Mouse (Mus musculus) lung, embryonic 15.5 days (tissue): ENCODE measurements around the gene Ralgps1. TPM values are rescaled to one million over a fixed set of nuclear protein-coding genes. Genes with fewer than 3 reads are reported as not detected.
A peak's percentile ranks its signal among the peaks of the same experiment; 100 is the strongest.

Experiments
- ATAC-seq: fragments of 200-750 bp; cut with Nextera tagmentation; 2 replicates; pipeline ENCODE4 v1.8.0; 2017; ENCODE audit warnings: moderate number of reproducible peaks, borderline replicate concordance; ENCODE audit not compliant: low FRiP score, low TSS enrichment; ENCODE audit errors: extremely low read depth
- H3K27ac ChIP-seq: fragments of 300-500 bp; sonication (generic); 2 replicates; pipeline ENCODE4 v1.5.1; 2015; ENCODE audit warnings: moderate library complexity, mild to moderate bottlenecking, inconsistent platforms
- H3K27me3 ChIP-seq: fragments of 300-500 bp; sonication (generic); 2 replicates; pipeline ENCODE4 v1.6.1; 2015; ENCODE audit warnings: inconsistent platforms
- H3K36me3 ChIP-seq: fragments of 300-500 bp; sonication (generic); 2 replicates; pipeline ENCODE4 v1.6.1; 2015; ENCODE audit warnings: inconsistent platforms
- H3K4me1 ChIP-seq: fragments of 300-500 bp; sonication (generic); 2 replicates; pipeline ENCODE4 v1.6.1; 2015; ENCODE audit warnings: inconsistent platforms
- H3K4me2 ChIP-seq: fragments of 300-500 bp; sonication (generic); 2 replicates; pipeline ENCODE4 v1.6.1; 2015; ENCODE audit warnings: inconsistent platforms, mild to moderate bottlenecking, moderate library complexity
- H3K4me3 ChIP-seq: fragments of 300-500 bp; sonication (generic); 2 replicates; pipeline ENCODE4 v1.5.1; 2015; ENCODE audit warnings: mild to moderate bottlenecking, inconsistent platforms
- H3K9ac ChIP-seq: fragments of 300-500 bp; sonication (generic); 2 replicates; pipeline ENCODE4 v1.6.1; 2015; ENCODE audit warnings: inconsistent platforms
- H3K9me3 ChIP-seq: fragments of 300-500 bp; sonication (generic); 2 replicates; pipeline ENCODE4 v1.6.1; 2016; ENCODE audit warnings: inconsistent platforms
- WGBS: fragments of 180-500 bp; shearing (Covaris S2); methylation state at CpG from one replicate; pipeline ENCODE4 v1.1.7; 2015; 5-methylcytosine and 5-hydroxymethylcytosine counted together
- polyA plus RNA-seq: library from polyadenylated mRNA; unstranded; fragments of >200 nt; fragmentation: Nextera tagmentation; extraction: Ambion mirVana; gene quantifications from 2 replicates; pipeline ENCODE4 v1.2.1, GENCODE M21; 2015

Gene Ralgps1
- polyA plus RNA-seq, 1 experiment from 2014 or later = 4.5 TPM

- no peak for ATAC-seq
- Histone ChIP-seq H3K9ac (no peak overlapping the region), H3K27ac (no peak overlapping the region), H3K4me1 (peaks cover 3% of the 10 kb centered on the region), H3K9me3 (no peaks in the 10 kb centered on the region), H3K4me2 (no peak overlapping the region), H3K27me3 (no peaks in the 10 kb centered on the region), H3K36me3 (no peaks in the 10 kb centered on the region), H3K4me3 (no peak overlapping the region)
- 81% methylated on average over 7 of the region's 7 CpGs for WGBS
These were observed 211.7 kb downstream of the Ralgps1 start for GRCm38 (mm10) chr2:33159593-33159992.

- Histone ChIP-seq H3K9me3 (no peaks in the 10 kb centered on the region), H3K9ac (no peak overlapping the region), H3K36me3 (no peaks in the 10 kb centered on the region), H3K4me3 (no peak overlapping the region), H3K4me1 (no peaks in the 10 kb centered on the region), H3K27ac (no peak overlapping the region), H3K4me2 (no peak overlapping the region), H3K27me3 (no peaks in the 10 kb centered on the region)
- WGBS = 86% methylated on average over 6 of the region's 6 CpGs
- ATAC-seq = no peak
These were observed 212.4 kb downstream of the Ralgps1 start for GRCm38 (mm10) chr2:33158895-33159294.

DNA sequence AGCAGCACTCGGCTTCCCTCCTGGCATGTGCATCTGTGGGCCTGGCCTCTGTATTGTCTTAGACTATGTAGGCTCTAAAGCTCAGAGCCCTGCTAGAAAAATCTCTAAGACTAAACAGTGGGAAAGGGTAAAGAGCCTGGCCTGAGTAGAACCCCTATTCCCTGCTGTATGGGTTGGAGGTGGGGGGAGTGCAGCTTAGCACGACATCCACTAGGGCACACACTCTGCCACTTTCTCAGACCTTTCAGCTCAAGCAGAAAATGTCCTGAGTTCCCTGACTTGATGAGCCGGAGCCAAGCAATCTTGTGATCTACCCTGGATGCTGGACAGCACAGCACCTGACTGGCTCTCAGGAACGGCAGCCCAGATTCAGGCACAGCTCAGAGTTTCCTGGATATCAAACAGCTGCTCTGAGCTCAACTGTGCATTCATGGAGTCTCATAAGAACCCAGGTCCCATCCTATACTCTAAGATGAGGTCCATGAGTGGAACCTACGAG lies 215.0 kb downstream of the Ralgps1 start:
- H3K9me3 ChIP-seq = no peaks in the 10 kb centered on the region
- H3K27ac ChIP-seq = no peak overlapping the region
- H3K4me2 ChIP-seq = no peak overlapping the region
- ATAC-seq = no peak
- no peak overlapping the region for H3K4me3 ChIP-seq
- H3K4me1 ChIP-seq = no peaks in the 10 kb centered on the region
- H3K36me3 ChIP-seq = no peaks in the 10 kb centered on the region
- WGBS = 61% methylated on average over 5 of the region's 5 CpGs
- no peak overlapping the region for H3K9ac ChIP-seq
- no peaks in the 10 kb centered on the region for H3K27me3 ChIP-seq

GRCm38 (mm10) chr2:33154751-33155372 lies 216.4 kb downstream of the Ralgps1 start:
- Histone ChIP-seq H3K4me1 (no peaks in the 10 kb centered on the region), H3K4me2 (no peak overlapping the region), H3K9me3 (no peaks in the 10 kb centered on the region), H3K27ac (no peak overlapping the region), H3K27me3 (no peaks in the 10 kb centered on the region), H3K36me3 (no peaks in the 10 kb centered on the region), H3K4me3 (no peak overlapping the region), H3K9ac (no peak overlapping the region)
- ATAC-seq = no peak
- 20% methylated on average over 5 of the region's 5 CpGs for whole genome bisulfite sequencing

- Histone ChIP-seq H3K4me1 (no peaks in the 10 kb centered on the region), H3K4me2 (no peak overlapping the region), H3K9ac (no peak overlapping the region), H3K9me3 (no peaks in the 10 kb centered on the region), H3K27me3 (no peaks in the 10 kb centered on the region), H3K4me3 (no peak overlapping the region), H3K36me3 (no peaks in the 10 kb centered on the region), H3K27ac (no peak overlapping the region)
- no peak for ATAC-seq
- 72% methylated on average over 4 of the region's 4 CpGs for WGBS
These were observed 224.3 kb downstream of the Ralgps1 start for GRCm38 (mm10) chr2:33146994-33147393.

DNA sequence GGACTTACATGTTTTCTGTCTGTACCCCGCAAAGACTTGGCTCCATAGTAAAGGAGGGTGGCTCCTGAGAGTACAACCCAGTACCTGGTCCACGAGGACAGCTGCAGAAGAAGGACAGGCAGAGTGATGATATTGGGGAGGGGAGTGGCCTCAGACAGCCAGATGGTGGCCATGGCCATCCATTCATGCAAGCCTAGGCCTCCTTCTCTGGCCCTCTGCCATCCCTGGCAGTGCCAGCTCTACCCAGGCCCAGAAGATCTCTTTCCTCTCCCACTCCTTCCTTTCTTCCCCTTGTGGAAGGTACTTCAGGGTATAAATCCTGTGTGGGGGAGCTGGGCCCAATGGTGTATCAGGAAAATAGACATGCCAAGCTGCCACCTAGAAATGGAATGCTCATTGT lies 228.0 kb downstream of the Ralgps1 start:
- Histone ChIP-seq H3K4me1 (no peaks in the 10 kb centered on the region), H3K9me3 (no peaks in the 10 kb centered on the region), H3K4me2 (no peak overlapping the region), H3K4me3 (no peak overlapping the region), H3K36me3 (no peaks in the 10 kb centered on the region), H3K27ac (no peak overlapping the region), H3K27me3 (no peaks in the 10 kb centered on the region), H3K9ac (no peak overlapping the region)
- no peak for ATAC-seq
- WGBS = 79% methylated on average over 2 of the region's 2 CpGs

DNA sequence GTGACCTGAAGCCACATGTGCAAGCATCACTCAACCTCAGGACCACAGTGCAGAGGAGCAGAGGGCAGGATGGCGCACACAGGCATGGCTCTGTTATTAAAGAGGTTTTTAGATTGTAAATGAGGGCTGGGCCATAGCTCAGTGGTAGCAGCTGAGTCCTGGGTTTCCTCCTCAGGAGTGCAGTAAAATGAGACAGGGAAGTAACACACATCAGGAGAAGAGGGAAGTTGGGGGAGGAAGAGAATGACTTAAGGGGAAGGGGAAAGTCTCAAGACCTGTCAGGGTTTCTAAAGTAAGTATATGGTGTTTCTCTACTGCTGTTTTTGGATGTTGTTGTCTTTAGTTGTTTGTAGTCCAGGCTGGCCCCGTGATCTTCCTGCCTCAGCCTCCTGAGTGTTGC lies 232.8 kb downstream of the Ralgps1 start:
- no peak overlapping the region for H3K4me3 ChIP-seq

GRCm38 (mm10) chr2:33137731-33138130 lies 233.6 kb downstream of the Ralgps1 start:
- Histone ChIP-seq H3K36me3 (no peaks in the 10 kb centered on the region), H3K9ac (no peak overlapping the region), H3K4me2 (no peak overlapping the region), H3K27me3 (peaks cover 10% of the 10 kb centered on the region), H3K4me3 (no peak overlapping the region), H3K27ac (no peak overlapping the region), H3K4me1 (no peaks in the 10 kb centered on the region), H3K9me3 (no peaks in the 10 kb centered on the region)
- no peak for ATAC-seq
- 90% methylated on average over 4 of the region's 4 CpGs for WGBS

More for the DNA sequence above, 232.8 kb downstream of the Ralgps1 start:
- Histone ChIP-seq H3K27ac (no peak overlapping the region), H3K4me2 (no peak overlapping the region), H3K36me3 (no peaks in the 10 kb centered on the region), H3K4me1 (no peaks in the 10 kb centered on the region), H3K27me3 (0 out of 2 replicates have a peak, but pooled peaks cover 5% of the 10 kb centered on the region), H3K9me3 (no peaks in the 10 kb centered on the region), H3K9ac (no peak overlapping the region)
- WGBS = 77% methylated on average over 2 of the region's 2 CpGs
- ATAC-seq = no peak

- Histone ChIP-seq H3K27me3 (peaks cover 15% of the 10 kb centered on the region), H3K9me3 (no peaks in the 10 kb centered on the region), H3K4me3 (no peak overlapping the region), H3K4me2 (no peak overlapping the region), H3K27ac (no peak overlapping the region), H3K4me1 (no peaks in the 10 kb centered on the region), H3K36me3 (no peaks in the 10 kb centered on the region), H3K9ac (no peak overlapping the region)
- ATAC-seq = no peak
- WGBS = 83% methylated on average over 9 of the region's 9 CpGs
These were observed 234.0 kb downstream of the Ralgps1 start for GRCm38 (mm10) chr2:33137244-33137643.

DNA sequence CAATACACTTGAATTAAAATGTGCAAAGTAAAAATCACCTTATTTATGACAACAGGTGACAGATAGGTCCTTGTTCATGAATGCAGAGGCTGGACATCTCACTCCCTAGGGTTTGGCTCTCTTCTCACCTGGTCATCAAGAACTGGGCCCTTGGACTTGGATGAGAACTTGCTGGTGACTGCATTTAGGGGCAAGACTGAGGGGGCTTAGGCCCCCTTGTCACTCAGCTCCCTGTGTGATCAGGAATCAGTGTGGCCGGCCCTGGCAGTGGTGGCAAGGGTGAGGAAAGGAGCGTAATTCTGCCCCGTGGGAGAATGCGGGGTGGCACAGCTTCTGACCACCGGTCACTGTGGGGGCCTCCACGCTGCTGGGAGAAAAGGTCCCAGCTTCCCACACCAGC lies 234.9 kb downstream of the Ralgps1 start:
- no peak for ATAC-seq
- Histone ChIP-seq H3K36me3 (no peaks in the 10 kb centered on the region), H3K4me1 (peaks cover 7% of the 10 kb centered on the region), H3K9ac (no peak overlapping the region), H3K9me3 (no peaks in the 10 kb centered on the region), H3K4me2 (no peak overlapping the region), H3K27ac (no peak overlapping the region), H3K27me3 (peaks cover 19% of the 10 kb centered on the region), H3K4me3 (no peak overlapping the region)
- WGBS = 89% methylated on average over 6 of the region's 6 CpGs

DNA sequence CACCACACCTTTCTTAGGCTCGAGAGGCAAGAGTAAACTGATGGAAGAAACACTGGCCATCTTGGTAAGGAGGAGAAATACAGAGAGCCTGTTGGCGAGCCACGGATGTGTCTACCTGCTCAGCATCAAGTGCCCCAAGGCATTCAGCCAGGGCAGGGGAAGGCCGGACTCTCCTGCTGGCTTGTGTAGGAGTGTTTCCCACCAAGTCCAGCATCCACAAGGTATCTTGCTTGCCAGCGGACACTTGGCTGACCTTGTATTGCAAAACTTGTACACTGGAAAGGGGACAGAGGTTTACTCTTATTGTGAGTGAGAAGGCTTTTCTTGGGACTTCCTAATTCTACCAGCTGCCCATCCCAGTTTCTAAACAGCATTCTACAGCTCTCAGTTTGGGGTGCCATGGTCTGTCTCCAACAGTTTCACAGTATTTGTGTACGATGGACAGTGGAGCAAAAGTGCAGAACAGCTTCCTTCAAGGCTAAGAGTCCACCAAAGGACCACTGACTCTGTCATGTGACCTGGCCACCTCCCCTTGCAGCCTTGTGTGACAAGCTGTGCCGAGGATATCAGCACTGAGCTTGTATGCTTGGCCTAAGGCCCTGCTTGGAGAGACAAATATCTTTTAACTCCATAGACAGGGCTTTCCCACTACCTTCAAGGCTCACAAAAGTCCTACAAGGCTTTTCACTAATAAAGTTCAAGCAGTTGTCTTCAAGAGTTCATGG lies 236.4 kb downstream of the Ralgps1 start:
- Histone ChIP-seq H3K27ac (no peak overlapping the region), H3K9ac (no peak overlapping the region), H3K4me3 (no peak overlapping the region), H3K4me1 (peaks cover 11% of the 10 kb centered on the region), H3K4me2 (no peak overlapping the region), H3K27me3 (peaks cover 19% of the 10 kb centered on the region), H3K36me3 (no peaks in the 10 kb centered on the region), H3K9me3 (no peaks in the 10 kb centered on the region)
- 65% methylated on average over 7 of the region's 7 CpGs for WGBS
- ATAC-seq = no peak

- no peak overlapping the region for H3K9ac ChIP-seq
- no peaks in the 10 kb centered on the region for H3K9me3 ChIP-seq
- peaks cover 19% of the 10 kb centered on the region for H3K27me3 ChIP-seq
- no peak overlapping the region for H3K4me2 ChIP-seq
- H3K27ac ChIP-seq = no peak overlapping the region
- ATAC-seq = no peak
- 7% methylated on average over 7 of the region's 7 CpGs for WGBS
- no peaks in the 10 kb centered on the region for H3K36me3 ChIP-seq
- H3K4me3 ChIP-seq = 0 out of 2 replicates have a peak overlapping the region, but pooled peaks have one; percentile 80
- H3K4me1 ChIP-seq = peaks cover 18% of the 10 kb centered on the region
These were observed 239.0 kb downstream of the Ralgps1 start for GRCm38 (mm10) chr2:33132306-33132705.
